Mouse (Mus musculus): Measurements from ENCODE around the gene Bicd2. TPM values are rescaled to one million over a fixed set of nuclear protein-coding genes. Genes with fewer than 3 reads are reported as not detected.

The Bicd2 gene
- polyA plus RNA-seq, 1 experiment from 2014 or later: 32.1 TPM

- H3K9me3 ChIP-seq (ENCODE audit: control insufficient read depth, low read length): no peaks in the 10 kb centered on the region
- H3K9ac ChIP-seq (ENCODE audit: low read length): no peak overlapping the region
- H3K27ac ChIP-seq (ENCODE audit: low read length): no peak overlapping the region
- 71% methylated on average over 3 of the region's 3 CpGs for WGBS
- no peak overlapping the region for H3K4me2 ChIP-seq (ENCODE audit: low read depth, low read length)
- no peak overlapping the region for H3K4me3 ChIP-seq (ENCODE audit: low read length)
- ATAC-seq (ENCODE audit: low read depth): no peak; the same call in 1 of the 2 replicates
- H3K4me1 ChIP-seq (replicated peaks; ENCODE audit: control insufficient read depth, insufficient read depth, low read length): no peaks in the 10 kb centered on the region
- H3K36me3 ChIP-seq (ENCODE audit: control insufficient read depth, insufficient read depth, low read length): no peaks in the 10 kb centered on the region; the same call in 1 of the 2 replicates
- no peaks in the 10 kb centered on the region for H3K27me3 ChIP-seq (ENCODE audit: control insufficient read depth, insufficient read depth, low read depth, low read length)
Measured at GRCm38 (mm10) chr13:49352581-49353159, 11.3 kb downstream of the Bicd2 start.

GRCm38 (mm10) chr13:49353422-49353821, 12.0 kb downstream of the Bicd2 start:
- Histone ChIP-seq H3K36me3 (ENCODE audit: control insufficient read depth, insufficient read depth, low read length) (no peaks in the 10 kb centered on the region; the same call in 1 of the 2 replicates), H3K4me2 (ENCODE audit: low read depth, low read length) (no peak overlapping the region), H3K27me3 (ENCODE audit: control insufficient read depth, insufficient read depth, low read depth, low read length) (no peaks in the 10 kb centered on the region), H3K4me3 (ENCODE audit: low read length) (no peak overlapping the region), H3K9me3 (ENCODE audit: control insufficient read depth, low read length) (no peaks in the 10 kb centered on the region), H3K9ac (ENCODE audit: low read length) (no peak overlapping the region), H3K4me1 (replicated peaks; ENCODE audit: control insufficient read depth, insufficient read depth, low read length) (no peaks in the 10 kb centered on the region), H3K27ac (ENCODE audit: low read length) (no peak overlapping the region)
- ATAC-seq (ENCODE audit: low read depth): no peak

GRCm38 (mm10) chr13:49353991-49354507, 12.7 kb downstream of the Bicd2 start:
- H3K27me3 ChIP-seq (ENCODE audit: control insufficient read depth, insufficient read depth, low read depth, low read length): no peaks in the 10 kb centered on the region
- H3K9me3 ChIP-seq (ENCODE audit: control insufficient read depth, low read length): no peaks in the 10 kb centered on the region
- no peak overlapping the region for H3K27ac ChIP-seq (ENCODE audit: low read length)
- no peaks in the 10 kb centered on the region for H3K4me1 ChIP-seq (replicated peaks; ENCODE audit: control insufficient read depth, insufficient read depth, low read length)
- no peaks in the 10 kb centered on the region; the same call in 1 of the 2 replicates for H3K36me3 ChIP-seq (ENCODE audit: control insufficient read depth, insufficient read depth, low read length)
- H3K4me2 ChIP-seq (ENCODE audit: low read depth, low read length): no peak overlapping the region
- H3K9ac ChIP-seq (ENCODE audit: low read length): no peak overlapping the region
- WGBS: 63% methylated on average over 5 of the region's 5 CpGs
- no peak for ATAC-seq (ENCODE audit: low read depth)
- no peak overlapping the region for H3K4me3 ChIP-seq (ENCODE audit: low read length)

DNA sequence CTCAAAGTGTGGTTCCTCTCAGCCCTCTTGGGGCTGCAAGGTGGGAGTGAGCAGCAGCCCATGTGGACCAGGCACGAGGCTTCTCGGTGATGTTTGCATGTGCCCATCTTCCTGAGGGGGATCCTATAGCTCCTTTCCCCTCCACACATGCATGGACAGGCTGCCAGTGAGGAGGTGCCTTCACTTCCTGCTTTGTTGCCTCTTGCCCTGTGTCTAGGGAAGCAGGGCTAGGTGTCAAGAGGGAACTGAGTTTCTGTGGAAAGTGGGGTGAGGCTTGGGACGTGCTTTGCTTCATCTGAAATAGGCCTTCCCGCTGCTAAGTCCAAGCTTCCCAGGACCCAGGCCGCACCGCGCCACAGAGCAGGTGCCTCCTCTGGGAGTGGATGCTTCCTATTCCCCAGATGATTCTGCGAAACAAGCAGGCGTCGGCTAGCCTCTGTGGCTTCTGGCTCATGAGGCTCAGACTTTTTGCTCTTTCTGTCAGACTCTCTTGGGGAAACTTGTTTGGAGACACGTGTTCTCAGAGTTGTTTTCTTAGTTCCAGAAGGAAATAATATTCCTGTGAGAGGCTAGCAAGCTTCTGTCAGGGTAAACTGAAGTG, 14.2 kb downstream of the Bicd2 start:
- H3K4me2 ChIP-seq (ENCODE audit: low read depth, low read length): no peak overlapping the region
- no peak overlapping the region for H3K27ac ChIP-seq (ENCODE audit: low read length)
- H3K27me3 ChIP-seq (ENCODE audit: control insufficient read depth, insufficient read depth, low read depth, low read length): no peaks in the 10 kb centered on the region
- no peak for ATAC-seq (ENCODE audit: low read depth)
- no peaks in the 10 kb centered on the region for H3K9me3 ChIP-seq (ENCODE audit: control insufficient read depth, low read length)
- H3K9ac ChIP-seq (ENCODE audit: low read length): no peak overlapping the region
- no peaks in the 10 kb centered on the region for H3K4me1 ChIP-seq (replicated peaks; ENCODE audit: control insufficient read depth, insufficient read depth, low read length)
- no peaks in the 10 kb centered on the region; the same call in 1 of the 2 replicates for H3K36me3 ChIP-seq (ENCODE audit: control insufficient read depth, insufficient read depth, low read length)
- no peak overlapping the region for H3K4me3 ChIP-seq (ENCODE audit: low read length)
- WGBS: 84% methylated on average over 11 of the region's 11 CpGs

DNA sequence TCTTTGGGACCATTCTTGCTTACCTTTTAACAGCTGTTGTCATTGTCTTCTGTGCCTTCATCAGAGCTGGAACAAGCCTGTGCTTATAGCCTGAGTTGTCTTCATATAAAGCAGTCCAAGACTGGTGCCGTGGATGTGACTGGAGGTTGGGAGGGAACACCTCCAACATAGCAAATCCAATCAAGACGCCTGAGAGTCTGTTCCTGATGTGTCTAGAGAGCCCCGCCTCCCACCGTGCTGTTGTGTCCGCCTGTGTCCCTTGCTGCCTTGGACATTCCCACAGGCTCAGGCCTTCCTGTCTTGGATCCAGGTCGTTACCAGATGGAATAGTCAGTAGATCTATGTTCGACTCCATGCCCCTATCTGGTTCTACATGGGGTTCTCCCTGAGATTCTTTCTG, 14.7 kb downstream of the Bicd2 start:
- no peak overlapping the region for H3K4me3 ChIP-seq (ENCODE audit: low read length)
- ATAC-seq (ENCODE audit: low read depth): no peak

DNA sequence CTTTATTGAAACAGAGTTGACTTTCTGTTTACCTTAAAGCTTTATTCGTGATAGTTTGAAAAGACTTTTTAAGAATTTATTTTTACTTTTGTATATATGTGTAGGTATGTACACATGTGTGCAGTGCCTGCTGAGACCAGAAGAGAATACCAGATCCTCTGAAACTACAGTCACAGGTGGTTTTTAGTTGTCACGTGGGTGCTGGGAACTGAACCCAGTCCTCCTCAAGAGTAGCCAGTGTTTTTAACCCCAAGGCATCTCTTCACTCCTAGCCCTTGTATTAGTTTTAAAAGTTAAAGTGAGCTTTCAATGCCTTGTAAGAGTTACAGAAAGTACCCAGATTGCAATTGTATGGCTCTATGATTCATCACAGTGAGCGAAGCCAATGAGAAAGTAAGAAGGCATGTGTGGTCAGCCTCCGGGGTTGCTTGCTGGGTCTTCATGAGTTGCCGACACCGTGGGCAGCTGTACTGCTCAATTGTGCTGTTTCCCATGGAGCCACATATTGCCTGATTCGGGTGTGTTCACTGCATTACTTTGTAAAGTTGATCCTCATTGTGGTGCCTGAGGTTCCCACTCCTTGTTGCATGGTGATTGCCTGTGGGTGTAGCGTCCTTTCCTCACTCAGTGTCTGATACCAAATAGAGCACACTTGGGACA, 16.1 kb downstream of the Bicd2 start:
- ATAC-seq (ENCODE audit: low read depth): no peak
- Histone ChIP-seq H3K36me3 (ENCODE audit: control insufficient read depth, insufficient read depth, low read length) (no peaks in the 10 kb centered on the region; the same call in 1 of the 2 replicates), H3K27me3 (ENCODE audit: control insufficient read depth, insufficient read depth, low read depth, low read length) (no peaks in the 10 kb centered on the region), H3K4me1 (replicated peaks; ENCODE audit: control insufficient read depth, insufficient read depth, low read length) (peaks cover 12% of the 10 kb centered on the region), H3K27ac (ENCODE audit: low read length) (no peak overlapping the region), H3K4me3 (ENCODE audit: low read length) (no peak overlapping the region), H3K9ac (ENCODE audit: low read length) (no peak overlapping the region), H3K4me2 (ENCODE audit: low read depth, low read length) (no peak overlapping the region), H3K9me3 (ENCODE audit: control insufficient read depth, low read length) (no peaks in the 10 kb centered on the region)
- 93% methylated on average over 8 of the region's 8 CpGs for WGBS

More for the DNA sequence above, 14.7 kb downstream of the Bicd2 start:
- WGBS: 89% methylated on average over 7 of the region's 7 CpGs
- Histone ChIP-seq H3K4me2 (ENCODE audit: low read depth, low read length) (no peak overlapping the region), H3K9me3 (ENCODE audit: control insufficient read depth, low read length) (no peaks in the 10 kb centered on the region), H3K4me1 (replicated peaks; ENCODE audit: control insufficient read depth, insufficient read depth, low read length) (peaks cover 5% of the 10 kb centered on the region), H3K9ac (ENCODE audit: low read length) (no peak overlapping the region), H3K36me3 (ENCODE audit: control insufficient read depth, insufficient read depth, low read length) (no peaks in the 10 kb centered on the region; the same call in 1 of the 2 replicates), H3K27ac (ENCODE audit: low read length) (no peak overlapping the region), H3K27me3 (ENCODE audit: control insufficient read depth, insufficient read depth, low read depth, low read length) (no peaks in the 10 kb centered on the region)

DNA sequence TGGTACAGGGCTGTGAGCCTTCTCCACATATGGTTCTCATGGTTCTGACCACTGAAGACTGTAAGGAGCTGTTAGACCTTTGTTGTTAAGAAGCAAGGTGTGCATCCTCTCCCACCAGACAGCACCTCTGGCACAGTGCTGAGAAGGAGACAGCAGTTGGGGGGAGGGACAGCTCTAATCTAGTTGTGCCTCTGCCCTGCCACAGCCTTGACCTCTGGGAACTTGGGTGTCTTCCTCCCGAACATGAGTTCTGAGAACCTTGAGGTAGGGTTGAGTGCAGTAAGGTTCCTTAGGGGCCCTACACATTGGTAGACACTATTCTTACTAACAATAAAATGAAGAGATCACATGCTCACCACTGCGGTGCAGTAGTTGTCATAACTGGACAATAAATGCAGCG, 16.8 kb downstream of the Bicd2 start:
- Histone ChIP-seq H3K4me1 (replicated peaks; ENCODE audit: control insufficient read depth, insufficient read depth, low read length) (peaks cover 17% of the 10 kb centered on the region), H3K9ac (ENCODE audit: low read length) (no peak overlapping the region), H3K9me3 (ENCODE audit: control insufficient read depth, low read length) (no peaks in the 10 kb centered on the region), H3K4me2 (ENCODE audit: low read depth, low read length) (no peak overlapping the region), H3K36me3 (ENCODE audit: control insufficient read depth, insufficient read depth, low read length) (no peaks in the 10 kb centered on the region; the same call in 1 of the 2 replicates), H3K4me3 (ENCODE audit: low read length) (no peak overlapping the region), H3K27me3 (ENCODE audit: control insufficient read depth, insufficient read depth, low read depth, low read length) (no peaks in the 10 kb centered on the region), H3K27ac (ENCODE audit: low read length) (no peak overlapping the region)
- ATAC-seq (ENCODE audit: low read depth): no peak
- WGBS: 90% methylated on average over 3 of the region's 3 CpGs

DNA sequence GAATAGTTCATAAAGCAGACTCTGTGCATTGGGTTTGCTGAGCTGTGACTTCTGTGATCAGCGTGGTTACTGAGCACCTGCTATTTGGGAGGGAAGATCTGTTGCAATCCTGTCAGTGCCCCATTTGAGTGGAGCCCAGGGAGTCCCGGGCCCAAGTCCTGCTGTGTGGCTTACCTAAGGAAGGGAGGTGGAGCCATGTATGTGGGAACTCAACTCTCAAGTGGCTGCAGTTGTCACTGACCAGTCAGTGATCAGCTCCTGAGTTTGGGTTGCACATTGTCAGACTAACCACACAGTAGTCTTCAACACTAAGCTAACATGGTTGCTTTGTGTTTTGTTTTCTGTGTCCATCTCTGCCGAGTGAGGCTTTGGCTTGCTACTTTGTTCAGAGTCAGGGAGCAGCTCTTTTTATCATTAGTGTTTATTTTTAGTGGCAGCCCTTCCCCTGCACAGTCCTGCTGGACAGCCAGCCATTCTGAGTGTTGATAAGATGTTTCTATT, 19.6 kb downstream of the Bicd2 start:
- WGBS: 12% methylated on average over 3 of the region's 3 CpGs
- Histone ChIP-seq H3K9me3 (ENCODE audit: control insufficient read depth, low read length) (no peaks in the 10 kb centered on the region), H3K27me3 (ENCODE audit: control insufficient read depth, insufficient read depth, low read depth, low read length) (no peaks in the 10 kb centered on the region), H3K9ac (ENCODE audit: low read length) (peak overlapping the region; percentile 33; the same call in 1 of the 2 replicates), H3K4me2 (ENCODE audit: low read depth, low read length) (no peak overlapping the region), H3K4me3 (ENCODE audit: low read length) (no peak overlapping the region), H3K27ac (ENCODE audit: low read length) (peak overlapping the region; percentile 61), H3K4me1 (replicated peaks; ENCODE audit: control insufficient read depth, insufficient read depth, low read length) (peaks cover 17% of the 10 kb centered on the region), H3K36me3 (ENCODE audit: control insufficient read depth, insufficient read depth, low read length) (no peaks in the 10 kb centered on the region; the same call in 1 of the 2 replicates)
- ATAC-seq (ENCODE audit: low read depth): no peak

- H3K9ac ChIP-seq (ENCODE audit: low read length): no peak overlapping the region
- no peak overlapping the region for H3K27ac ChIP-seq (ENCODE audit: low read length)
- H3K27me3 ChIP-seq (ENCODE audit: control insufficient read depth, insufficient read depth, low read depth, low read length): no peaks in the 10 kb centered on the region
- H3K9me3 ChIP-seq (ENCODE audit: control insufficient read depth, low read length): no peaks in the 10 kb centered on the region
- no peak overlapping the region for H3K4me2 ChIP-seq (ENCODE audit: low read depth, low read length)
- 64% methylated on average over 7 of the region's 7 CpGs for WGBS
- peaks cover 22% of the 10 kb centered on the region for H3K4me1 ChIP-seq (replicated peaks; ENCODE audit: control insufficient read depth, insufficient read depth, low read length)
- no peaks in the 10 kb centered on the region; the same call in 1 of the 2 replicates for H3K36me3 ChIP-seq (ENCODE audit: control insufficient read depth, insufficient read depth, low read length)
- H3K4me3 ChIP-seq (ENCODE audit: low read length): no peak overlapping the region
- ATAC-seq (ENCODE audit: low read depth): peak; percentile 18; the same call in 1 of the 2 replicates
Measured at GRCm38 (mm10) chr13:49362364-49362763, 21.0 kb downstream of the Bicd2 start.

All from lung, embryonic 16.5 days (tissue).